Mouse (Mus musculus) megakaryocyte, embryonic 14.5 days (primary cell): ENCODE measurements around the gene Eng.

Experiments
- FLI1 ChIP-seq: IDR thresholded peaks from 2 replicates; pipeline ENCODE4 v1.6.1; 2012; ENCODE audit warnings: low read length, inconsistent platforms, mixed read lengths
- GATA1 ChIP-seq: IDR thresholded peaks from 3 replicates; pipeline ENCODE4 v1.6.1; 2012; ENCODE audit warnings: mixed read lengths, low read length, inconsistent platforms, borderline replicate concordance

- TF ChIP-seq GATA1 (no peak), FLI1 (no peak)
Observed at GRCm38 (mm10) chr2:32724149-32724548, 77.8 kb downstream of the Eng start.
